Mouse (Mus musculus) gastrocnemius, postnatal 36 days (tissue): ENCODE results near the gene Kif26a. TPM values are rescaled to one million over a fixed set of nuclear protein-coding genes. Genes with fewer than 3 reads are reported as not detected.

Experiments used
- DNase-seq, 2 experiments: peaks; one replicate each; pipeline ENCODE4 v3.0.0; 2022
- intact Hi-C: fragments of 180-260 bp; cut with DNase I; formaldehyde crosslinking; loops from one replicate; pipeline ENCODE4 v1.15.1; 2025
- total RNA-seq, 2 experiments: library from RNA; stranded (reverse); gene quantifications; 2 replicates each; pipeline ENCODE4 v1.2.3; 2021

Gene Kif26a
- total RNA-seq, 2 experiments from 2014 or later = 4.0 to 4.7 TPM

- intact Hi-C loops = no loop called here
- DNase-seq = no peak
Measured at GRCm38 (mm10) chr12:112158784-112159183, 12.8 kb downstream of the Kif26a start.

GRCm38 (mm10) chr12:112163981-112164839 lies 18.2 kb downstream of the Kif26a start:
- intact Hi-C loops = no loop called here
- DNase-seq = no peak

- no peak for DNase-seq
- intact Hi-C loops = no loop called here
Measured at GRCm38 (mm10) chr12:112164840-112165219, 18.8 kb downstream of the Kif26a start.

- peak; percentile 51 to 61 for DNase-seq
- intact Hi-C loops = no loop called here
Measured at GRCm38 (mm10) chr12:112169240-112169639, 23.2 kb downstream of the Kif26a start.

GRCm38 (mm10) chr12:112170671-112171574 lies 24.9 kb downstream of the Kif26a start:
- intact Hi-C loops = loop anchor here (10.0 kb wide), 1 partner anchor 1106 kb away; no protein-coding TSS in a partner anchor
- DNase-seq = no peak

- no peak for DNase-seq
- intact Hi-C loops = loop anchor here (10.0 kb wide), 1 partner anchor 1107 kb away; no protein-coding TSS in a partner anchor
Measured at GRCm38 (mm10) chr12:112171657-112172056, 25.6 kb downstream of the Kif26a start.

GRCm38 (mm10) chr12:112172214-112172613 lies 26.2 kb downstream of the Kif26a start:
- intact Hi-C loops = loop anchor here (10.0 kb wide), 1 partner anchor 1107 kb away; no protein-coding TSS in a partner anchor
- no peak for DNase-seq

- DNase-seq = no peak
- intact Hi-C loops = loop anchor here (10.0 kb wide), 1 partner anchor 1113 kb away; no protein-coding TSS in a partner anchor
Measured at GRCm38 (mm10) chr12:112177679-112178078, 31.7 kb downstream of the Kif26a start.

- no peak for DNase-seq
Measured at GRCm38 (mm10) chr12:112179687-112180086, 33.7 kb downstream of the Kif26a start.

GRCm38 (mm10) chr12:112181921-112182608 lies 36.1 kb downstream of the Kif26a start:
- intact Hi-C loops = loop anchor here (5.0 kb wide), 1 partner anchor 35 kb away; the partner anchor contains the start of gene Kif26a
- no peak for DNase-seq

More at GRCm38 (mm10) chr12:112179687-112180086, 33.7 kb downstream of the Kif26a start:
- intact Hi-C loops = loop anchor here (5.0 to 10.0 kb wide), 2 partner anchors 32 to 1115 kb away; partner anchors contain the start of gene Kif26a

- intact Hi-C loops = loop anchor here (5.0 kb wide), 1 partner anchor 35 kb away; the partner anchor contains the start of gene Kif26a
- DNase-seq = peak; percentile 45 to 48
Measured at GRCm38 (mm10) chr12:112182609-112182955, 36.6 kb downstream of the Kif26a start.

- intact Hi-C loops = loop anchor here (5.0 kb wide), 1 partner anchor 36 kb away; the partner anchor contains the start of gene Kif26a
- DNase-seq = peak; percentile 43 to 56
Measured at GRCm38 (mm10) chr12:112183675-112184074, 37.7 kb downstream of the Kif26a start.

GRCm38 (mm10) chr12:112184390-112184789 lies 38.4 kb downstream of the Kif26a start:
- peak; percentile 49 to 62 for DNase-seq
- intact Hi-C loops = loop anchor here (5.0 kb wide), 1 partner anchor 37 kb away; the partner anchor contains the start of gene Kif26a

GRCm38 (mm10) chr12:112186899-112187298 lies 40.9 kb downstream of the Kif26a start:
- intact Hi-C loops = no loop called here
- DNase-seq = no peak

GRCm38 (mm10) chr12:112191753-112192152 lies 45.7 kb downstream of the Kif26a start:
- intact Hi-C loops = no loop called here
- DNase-seq = no peak

- DNase-seq = no peak
- intact Hi-C loops = no loop called here
Measured at GRCm38 (mm10) chr12:112195019-112195418, 49.0 kb downstream of the Kif26a start.

GRCm38 (mm10) chr12:112196562-112196961 lies 50.6 kb downstream of the Kif26a start:
- intact Hi-C loops = no loop called here

GRCm38 (mm10) chr12:112199363-112199762 lies 53.4 kb downstream of the Kif26a start:
- intact Hi-C loops = no loop called here
- DNase-seq = no peak

More at GRCm38 (mm10) chr12:112196562-112196961, 50.6 kb downstream of the Kif26a start:
- DNase-seq = no peak

- intact Hi-C loops = no loop called here
Measured at GRCm38 (mm10) chr12:112200045-112200444, 54.0 kb downstream of the Kif26a start.

GRCm38 (mm10) chr12:112207163-112207562 lies 61.2 kb downstream of the Kif26a start:
- intact Hi-C loops = no loop called here
- no peak for DNase-seq

More at GRCm38 (mm10) chr12:112200045-112200444, 54.0 kb downstream of the Kif26a start:
- DNase-seq = no peak
